Mouse (Mus musculus) forelimb bud, embryonic 11.5 days (tissue): ENCODE results near the gene Cmya5.

Experiments used
- DNase-seq: peaks from one replicate; pipeline ENCODE4 v3.0.0-alpha.2; 2012; ENCODE audit warnings: low read depth, low spot score

The Cmya5 gene

DNA sequence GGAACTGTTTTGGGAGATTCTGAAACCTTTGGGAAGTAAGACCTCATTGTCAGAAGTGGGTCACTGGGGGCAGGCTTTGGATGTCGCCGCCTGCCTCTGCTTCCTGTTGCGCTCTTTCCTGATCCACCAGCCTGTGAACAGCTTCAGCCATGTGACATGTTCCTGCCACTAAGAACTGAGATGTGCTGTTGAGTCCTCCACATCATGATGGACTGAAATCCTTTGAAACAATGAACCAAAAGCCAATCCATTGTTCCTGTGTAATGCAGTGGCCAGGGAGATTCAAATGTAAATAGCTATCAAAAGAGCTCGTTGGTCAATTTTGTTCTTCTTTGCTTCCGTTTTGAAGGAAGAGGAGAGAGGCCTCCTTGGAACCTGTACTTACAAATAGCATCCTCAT is 151.7 kb downstream of the Cmya5 start:
- no peak for DNase-seq
